Mouse (Mus musculus): ENCODE measurements around the gene Me1.

The Me1 gene

GRCm38 (mm10) chr9:86549637-86550162 lies 146.1 kb downstream of the Me1 start:
- DNase-seq (ENCODE audit: low read depth, low spot score) = no peak

DNA sequence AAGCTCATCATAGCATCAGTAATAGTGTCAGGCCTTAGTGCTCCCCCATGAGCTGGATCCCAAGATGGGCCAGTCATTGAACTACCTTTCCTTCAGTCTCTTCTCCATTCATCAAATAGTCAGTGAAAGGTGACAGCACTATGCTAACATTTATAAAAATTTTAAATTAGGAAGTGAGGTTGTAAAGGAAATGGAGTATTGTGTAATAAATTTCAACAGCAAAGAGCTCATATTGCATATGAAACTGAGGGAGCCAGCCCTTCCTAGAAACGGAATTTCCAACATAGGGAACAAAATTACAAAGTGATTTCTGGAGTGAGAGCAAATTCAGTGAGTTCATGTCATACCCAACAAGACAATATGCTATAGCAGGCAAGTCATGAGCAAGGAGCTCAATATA lies 151.2 kb downstream of the Me1 start:
- DNase-seq (ENCODE audit: low read depth, low spot score) = no peak

- peak; percentile 35 for DNase-seq (ENCODE audit: low read depth, low spot score)
Measured at GRCm38 (mm10) chr9:86543451-86543850, 152.3 kb downstream of the Me1 start.

DNA sequence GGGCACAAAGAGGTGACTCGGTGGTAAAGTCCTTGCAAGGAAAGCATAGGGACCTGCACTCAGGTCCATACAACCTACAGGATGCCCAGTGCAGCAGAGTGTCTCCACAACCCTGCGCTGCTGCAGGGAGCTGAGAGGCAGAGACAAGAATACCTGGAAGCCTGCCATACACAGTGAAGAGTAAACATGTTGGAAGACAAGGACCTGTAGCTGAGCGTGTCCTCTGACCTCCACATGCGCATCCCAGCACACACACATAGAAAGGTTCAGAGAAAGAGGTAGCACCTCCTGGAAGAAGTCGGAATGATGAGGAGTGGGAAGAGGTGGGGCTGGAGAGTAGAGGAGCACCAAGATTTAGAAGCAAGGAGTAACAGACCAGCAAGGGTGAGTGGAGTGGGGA lies 161.7 kb downstream of the Me1 start:
- no peak for DNase-seq (ENCODE audit: low read depth, low spot score)

All from telencephalon, adult 2 months (tissue).